Mouse (Mus musculus) midbrain, embryonic 12.5 days (tissue): ENCODE data around the gene Kcnn4. TPM values are rescaled to one million over a fixed set of nuclear protein-coding genes. Genes with fewer than 3 reads are reported as not detected.

ENCODE experiments used
- ATAC-seq: fragments of 200-750 bp; cut with Nextera tagmentation; 2 replicates; pipeline ENCODE4 v1.8.0; 2017; ENCODE audit warnings: low read depth, moderate TSS enrichment, moderate library complexity; ENCODE audit not compliant: low FRiP score
- H3K27ac ChIP-seq: fragments of 300-500 bp; sonication (generic); replicated peaks from 2 replicates; pipeline ENCODE4 v1.5.1; 2016; ENCODE audit warnings: mild to moderate bottlenecking
- H3K27me3 ChIP-seq: fragments of 300-500 bp; sonication (generic); 2 replicates; pipeline ENCODE4 v1.6.1; 2016; ENCODE audit warnings: mild to moderate bottlenecking
- H3K36me3 ChIP-seq: fragments of 300-500 bp; sonication (generic); 2 replicates; pipeline ENCODE4 v1.6.1; 2016
- H3K4me1 ChIP-seq: fragments of 300-500 bp; sonication (generic); 2 replicates; pipeline ENCODE4 v1.6.1; 2016
- H3K4me2 ChIP-seq: fragments of 300-500 bp; sonication (generic); replicated peaks from 2 replicates; pipeline ENCODE4 v1.6.1; 2016; ENCODE audit warnings: mild to moderate bottlenecking, moderate library complexity
- H3K4me3 ChIP-seq: fragments of 300-500 bp; sonication (generic); 2 replicates; pipeline ENCODE4 v1.5.1; 2016; ENCODE audit warnings: mild to moderate bottlenecking
- H3K9ac ChIP-seq: fragments of 300-500 bp; sonication (generic); replicated peaks from 2 replicates; pipeline ENCODE4 v1.6.1; 2016; ENCODE audit warnings: mild to moderate bottlenecking, moderate library complexity
- H3K9me3 ChIP-seq: fragments of 300-500 bp; sonication (generic); 2 replicates; pipeline ENCODE4 v1.6.1; 2016; ENCODE audit warnings: mild to moderate bottlenecking
- WGBS: fragments of 180-500 bp; shearing (Covaris S2); methylation state at CpG from one replicate; pipeline ENCODE4 v1.1.7; 2016; 5-methylcytosine and 5-hydroxymethylcytosine counted together
- microRNA-seq: library from miRNA; unstranded; fragments of <30 nt; microRNA quantifications from one replicate; pipeline ENCODE4, GENCODE M21; 2017
- polyA plus RNA-seq: library from polyadenylated mRNA; unstranded; fragments of >200 nt; fragmentation: Nextera tagmentation; extraction: Ambion mirVana; gene quantifications from 2 replicates; pipeline ENCODE4 v1.2.1, GENCODE M21; 2016

Gene Kcnn4
- polyA plus RNA-seq, 1 experiment from 2014 or later: 1.8 TPM

DNA sequence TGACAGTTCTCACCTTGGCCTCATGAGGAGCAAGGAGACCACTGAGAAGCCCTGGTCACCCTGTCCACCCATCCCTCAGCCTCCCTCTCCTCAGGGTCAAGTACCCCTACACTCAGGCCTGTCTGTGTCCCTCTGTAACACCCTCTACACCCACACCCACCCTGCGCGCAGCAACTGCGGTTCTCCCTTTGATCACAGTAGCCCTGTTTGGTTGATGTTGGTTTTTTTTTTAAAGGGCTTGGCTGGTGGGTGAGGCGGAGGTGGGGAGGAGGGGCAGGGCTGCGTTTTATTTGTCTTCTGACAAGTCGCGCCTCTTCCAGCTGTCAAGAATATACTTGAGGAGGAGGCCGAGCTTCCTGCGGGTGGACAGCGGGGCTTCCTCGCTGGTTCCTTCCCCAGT, 61.6 kb downstream of the Kcnn4 start:
- no peak overlapping the region for H3K4me3 ChIP-seq
- peaks cover 7% of the 10 kb centered on the region for H3K9me3 ChIP-seq
- H3K9ac ChIP-seq: no peak overlapping the region
- no peak overlapping the region for H3K4me2 ChIP-seq
- peaks cover 10% of the 10 kb centered on the region; the same call in 1 of the 2 replicates for H3K27me3 ChIP-seq
- 78% methylated on average over 11 of the region's 11 CpGs for WGBS
- no peaks in the 10 kb centered on the region for H3K4me1 ChIP-seq
- H3K27ac ChIP-seq: no peak overlapping the region
- H3K36me3 ChIP-seq: no peaks in the 10 kb centered on the region
- ATAC-seq: no peak

DNA sequence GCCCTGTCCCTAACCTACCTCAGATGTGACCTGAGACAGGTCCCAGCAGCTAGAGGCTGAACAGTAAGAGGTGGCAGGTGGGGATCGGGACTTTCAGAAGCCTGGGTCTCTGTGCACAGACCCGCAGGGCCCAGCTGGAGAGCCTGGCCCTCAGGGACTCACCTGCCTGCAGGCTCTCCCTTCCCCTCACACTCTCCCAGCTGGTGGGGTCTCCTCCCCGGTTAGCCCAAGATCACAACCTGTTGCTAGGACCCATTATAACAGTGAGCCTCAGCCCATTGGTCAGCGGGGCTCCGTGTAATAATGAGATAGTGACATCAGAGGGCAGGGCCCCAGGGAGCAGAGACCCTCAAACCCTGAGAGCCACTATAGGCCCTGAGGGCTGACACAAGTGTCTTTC, 65.2 kb downstream of the Kcnn4 start:
- ATAC-seq: no peak
- H3K9me3 ChIP-seq: peaks cover 7% of the 10 kb centered on the region
- peaks cover 10% of the 10 kb centered on the region; the same call in 1 of the 2 replicates for H3K27me3 ChIP-seq
- no peak overlapping the region for H3K27ac ChIP-seq
- no peak overlapping the region for H3K9ac ChIP-seq
- H3K4me1 ChIP-seq: no peaks in the 10 kb centered on the region
- 77% methylated on average over 5 of the region's 5 CpGs for WGBS
- H3K4me3 ChIP-seq: no peak overlapping the region
- H3K36me3 ChIP-seq: no peaks in the 10 kb centered on the region
- H3K4me2 ChIP-seq: no peak overlapping the region

Small RNA genes lying within 50 kb of the gene (microRNA-seq; reads per million reads assigned to microRNA genes)
- gene Gm27592: not detected

Other genes starting within 250 kb of the Kcnn4 start
- gene Zfp235, start 236.1 kb upstream of the Kcnn4 start, polyA plus RNA-seq: 15.3 and 17.1 TPM in 2 replicates
- 6.1 and 7.4 TPM in 2 replicates for gene Zfp114, start 195.2 kb upstream of the Kcnn4 start, polyA plus RNA-seq
- 8.3 and 10.7 TPM in 2 replicates for gene Zfp111, start 158.8 kb upstream of the Kcnn4 start, polyA plus RNA-seq
- 3.8 and 5.2 TPM in 2 replicates for gene Zfp109, start 132.7 kb upstream of the Kcnn4 start, polyA plus RNA-seq
- gene Zfp108, start 115.5 kb upstream of the Kcnn4 start, polyA plus RNA-seq: 3.8 and 4.8 TPM in 2 replicates
- 7.1 and 7.7 TPM in 2 replicates for gene Zfp93, start 99.8 kb upstream of the Kcnn4 start, polyA plus RNA-seq
- gene Zfp61, start 69.0 kb upstream of the Kcnn4 start, polyA plus RNA-seq: 45.1 and 45.4 TPM in 2 replicates
- gene Zfp94, start 53.6 kb upstream of the Kcnn4 start, polyA plus RNA-seq: 16.6 and 18.1 TPM in 2 replicates
- not detected in 2 replicates for gene Tescl, start 36.3 kb upstream of the Kcnn4 start, polyA plus RNA-seq
- gene Lypd5, start 21.1 kb upstream of the Kcnn4 start, polyA plus RNA-seq: not detected in 2 replicates
- gene Smg9, start 29.4 kb downstream of the Kcnn4 start, polyA plus RNA-seq: 30.9 and 32.4 TPM in 2 replicates
- gene Irgc1, start 82.0 kb downstream of the Kcnn4 start, polyA plus RNA-seq: not detected in 2 replicates
- 0.60 and 1.2 TPM in 2 replicates for gene Plaur, start 92.2 kb downstream of the Kcnn4 start, polyA plus RNA-seq
- 38.8 and 43.6 TPM in 2 replicates for gene Cadm4, start 111.8 kb downstream of the Kcnn4 start, polyA plus RNA-seq
- 163 and 178 TPM in 2 replicates for gene Zfp428, start 136.7 kb downstream of the Kcnn4 start, polyA plus RNA-seq
- gene AC161166.1, start 142.2 kb downstream of the Kcnn4 start, polyA plus RNA-seq: 2.1 and 2.3 TPM in 2 replicates
- 30.4 and 31.5 TPM in 2 replicates for gene Irgq, start 160.4 kb downstream of the Kcnn4 start, polyA plus RNA-seq
- gene Pinlyp, start 175.9 kb downstream of the Kcnn4 start, polyA plus RNA-seq: not detected in 2 replicates
- 89.8 and 101 TPM in 2 replicates for gene Xrcc1, start 176.0 kb downstream of the Kcnn4 start, polyA plus RNA-seq
- 13.7 and 14.8 TPM in 2 replicates for gene Ethe1, start 217.3 kb downstream of the Kcnn4 start, polyA plus RNA-seq
- gene Zfp575, start 217.4 kb downstream of the Kcnn4 start, polyA plus RNA-seq: 3.1 and 3.7 TPM in 2 replicates
- gene Phldb3, start 240.5 kb downstream of the Kcnn4 start, polyA plus RNA-seq: not detected in 2 replicates